Mouse (Mus musculus): ENCODE results near the gene Vps13c.
A peak's percentile ranks its signal among the peaks of the same experiment; 100 is the strongest.

The Vps13c gene

GRCm38 (mm10) chr9:67839981-67840859 is at the start of gene Vps13c:
TSS of gene Vps13c (plus strand) at chr9:67840396.
- no peak for DNase-seq (ENCODE audit: low read depth)

GRCm38 (mm10) chr9:67792405-67792804 is 47.8 kb upstream of the Vps13c start:
- no peak for DNase-seq (ENCODE audit: low read depth)

- no peak for DNase-seq (ENCODE audit: low read depth)
Measured at GRCm38 (mm10) chr9:67793501-67793900, 46.7 kb upstream of the Vps13c start.

DNA sequence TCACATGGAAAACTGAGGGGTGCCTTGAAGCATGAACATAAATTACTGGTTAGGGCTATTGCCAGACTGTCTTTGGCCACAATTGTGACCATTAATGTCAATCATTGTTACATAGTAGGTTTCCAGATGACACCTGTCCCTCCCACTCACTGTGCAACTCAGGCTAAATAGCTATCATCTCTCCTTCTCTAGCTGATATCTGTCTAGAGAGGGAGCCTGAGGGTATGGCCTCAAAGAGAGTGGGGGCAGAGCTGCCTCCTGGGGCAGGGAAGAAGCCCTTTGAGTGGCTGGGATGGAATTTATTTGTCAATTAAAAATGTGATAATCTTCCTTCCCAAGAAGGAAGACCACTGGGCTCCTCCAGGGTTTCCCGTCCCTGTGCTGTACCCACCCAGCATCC is 46.0 kb upstream of the Vps13c start:
- no peak for DNase-seq (ENCODE audit: low read depth)

DNA sequence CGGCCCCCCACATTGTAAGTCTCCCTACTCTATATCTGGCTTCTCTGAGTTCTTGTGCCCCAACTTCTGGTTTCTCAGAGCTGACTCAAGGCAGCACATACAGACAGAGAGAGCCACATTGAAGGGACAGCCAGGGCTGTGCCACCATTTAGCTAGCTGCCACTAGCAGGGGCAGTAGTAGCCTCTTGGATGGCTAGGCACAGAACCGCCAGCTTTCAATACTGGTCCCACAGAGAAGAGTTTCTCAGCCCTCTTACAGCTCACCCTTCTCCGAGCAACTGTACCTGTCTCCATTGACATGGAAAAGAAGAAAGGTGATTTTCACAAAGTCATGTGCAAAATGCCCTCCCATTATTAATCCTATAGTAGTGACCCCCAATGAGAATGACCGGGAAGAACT is 45.5 kb upstream of the Vps13c start:
- no peak for DNase-seq (ENCODE audit: low read depth)

DNA sequence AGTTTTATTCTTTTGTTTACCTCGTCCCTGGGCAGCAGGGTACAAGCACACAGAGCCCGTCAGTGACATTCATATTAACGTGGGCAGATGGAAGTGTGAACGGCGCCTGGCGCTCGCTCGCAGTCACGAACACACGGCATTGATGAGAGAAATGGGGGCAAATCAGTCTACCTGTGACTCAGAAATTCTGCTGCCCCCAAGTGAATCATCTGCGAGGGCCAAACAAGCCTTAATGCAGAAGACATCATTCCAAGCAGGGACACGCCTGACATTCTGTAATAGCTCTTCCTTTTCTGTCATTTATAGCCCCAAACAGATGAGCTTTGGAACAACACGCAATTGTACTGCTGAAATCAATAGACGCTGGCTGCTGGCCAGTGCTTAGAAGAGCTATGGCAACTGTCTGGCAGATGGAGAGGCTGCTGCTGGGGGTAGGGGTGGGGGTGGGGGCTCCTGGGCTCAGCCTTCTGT is 45.0 kb upstream of the Vps13c start:
- no peak for DNase-seq (ENCODE audit: low read depth)

- no peak for DNase-seq (ENCODE audit: low read depth)
Measured at GRCm38 (mm10) chr9:67799078-67799819, 40.9 kb upstream of the Vps13c start.

- no peak for DNase-seq (ENCODE audit: low read depth)
Measured at GRCm38 (mm10) chr9:67802241-67802640, 38.0 kb upstream of the Vps13c start.

DNA sequence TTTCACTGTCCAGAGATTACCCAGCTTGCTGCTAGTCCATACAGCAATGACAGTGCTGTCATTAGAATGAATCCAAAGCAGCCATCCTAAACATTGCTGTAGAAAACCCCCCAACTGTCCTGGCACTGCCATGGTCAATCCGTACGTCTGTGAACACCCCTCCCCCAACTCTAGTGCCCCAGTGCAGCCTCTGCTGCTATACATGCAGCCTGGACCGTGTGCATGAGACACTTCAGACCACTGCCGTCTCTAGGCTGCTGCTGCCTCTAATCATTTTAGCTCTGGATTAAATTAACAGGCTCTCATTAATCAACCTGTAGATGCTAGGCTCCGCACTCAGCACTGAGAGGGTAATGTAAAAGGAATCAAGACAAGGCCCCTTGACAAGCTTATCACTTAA is 33.2 kb upstream of the Vps13c start:
- no peak for DNase-seq (ENCODE audit: low read depth)

DNA sequence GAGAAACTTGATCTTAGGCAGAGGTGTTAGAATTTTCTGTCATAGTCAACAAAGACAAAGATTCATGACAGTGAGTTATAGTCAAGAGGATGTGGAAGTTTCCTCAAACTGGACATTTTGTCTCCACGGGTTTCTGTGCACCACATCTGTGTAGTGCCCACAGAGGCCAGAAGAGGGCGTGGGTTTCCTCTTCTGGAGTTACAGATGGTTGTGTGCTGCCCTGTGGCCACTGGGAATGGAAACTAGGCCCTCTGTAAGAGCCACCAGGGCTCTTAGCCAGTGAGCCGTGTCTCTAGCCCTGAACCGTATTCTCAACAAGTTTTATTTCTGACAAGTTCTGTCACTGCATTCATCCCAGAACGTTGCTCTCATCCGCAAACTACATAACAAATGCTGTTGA is 29.7 kb upstream of the Vps13c start:
- DNase-seq (ENCODE audit: low read depth): no peak

DNA sequence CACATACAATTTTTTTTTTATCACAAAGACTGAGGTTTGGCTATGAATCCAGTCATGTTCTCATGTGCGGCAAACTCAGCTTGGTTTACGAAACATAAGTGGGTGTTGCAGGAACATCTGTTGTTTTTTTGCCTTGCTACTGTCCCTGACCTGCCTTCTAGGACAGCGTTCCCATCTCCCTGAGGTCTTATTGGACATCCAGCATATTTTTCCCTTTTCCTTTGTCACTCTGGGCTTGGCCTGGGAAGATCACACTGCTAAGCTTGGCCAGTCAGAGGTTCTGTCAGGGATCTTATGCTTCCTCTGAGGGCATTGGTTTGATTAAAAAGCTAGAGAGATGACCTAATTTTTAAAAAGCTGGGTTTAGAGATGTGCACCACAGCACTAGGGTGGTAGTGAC is 29.1 kb upstream of the Vps13c start:
- DNase-seq (ENCODE audit: low read depth): no peak

DNA sequence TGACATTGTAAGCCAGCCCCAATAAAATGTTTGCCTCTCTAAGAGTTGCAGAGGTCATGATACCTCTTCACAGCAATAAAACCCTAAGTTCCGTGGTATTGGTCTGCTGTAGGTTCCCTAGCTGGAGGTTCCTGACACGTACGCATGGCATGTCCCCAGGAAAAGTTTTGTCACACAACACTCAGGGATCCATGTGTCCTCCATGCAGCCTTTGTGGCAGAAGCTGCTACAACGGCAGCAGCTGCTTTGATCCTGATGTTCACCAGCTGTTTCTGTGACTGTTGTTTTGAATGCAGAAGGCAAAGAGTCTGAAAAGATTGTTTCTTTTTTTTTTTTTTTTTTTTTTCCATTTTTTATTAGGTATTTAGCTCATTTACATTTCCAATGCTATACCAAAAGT is 27.0 kb upstream of the Vps13c start:
- DNase-seq (ENCODE audit: low read depth): no peak

DNA sequence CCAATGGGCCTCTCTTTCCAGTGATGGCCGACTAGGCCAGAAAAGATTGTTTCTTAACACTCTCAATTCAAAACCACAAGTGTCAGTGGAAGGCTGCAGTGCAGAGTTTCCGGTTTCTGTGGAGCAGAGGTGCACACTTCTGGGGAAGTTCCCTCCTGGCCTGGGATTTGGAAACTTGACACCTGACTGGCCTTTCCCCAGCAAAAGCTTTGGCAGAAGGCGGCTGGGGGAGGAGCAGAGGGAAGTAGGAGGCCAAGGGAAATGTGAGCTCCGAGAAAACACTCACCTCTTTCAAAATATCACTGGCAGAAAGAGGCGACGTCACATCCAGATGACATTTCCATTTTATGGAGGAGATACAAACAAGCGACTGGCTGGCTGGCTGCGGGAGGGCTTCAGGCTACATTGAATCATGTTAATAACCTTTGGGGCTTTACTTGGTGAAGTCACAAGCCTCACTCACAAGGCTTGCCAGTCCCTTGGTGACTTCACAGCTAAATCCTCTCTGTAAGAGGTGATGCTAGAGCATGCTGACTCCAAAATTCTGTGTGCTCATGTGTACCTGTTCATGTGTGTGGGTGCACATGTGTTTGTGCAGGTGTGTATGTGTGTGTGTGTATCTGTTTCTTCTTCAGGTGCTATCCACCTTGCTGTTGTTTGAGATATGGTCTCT is 26.4 kb upstream of the Vps13c start:
- peak; percentile 85 for DNase-seq (ENCODE audit: low read depth)

DNA sequence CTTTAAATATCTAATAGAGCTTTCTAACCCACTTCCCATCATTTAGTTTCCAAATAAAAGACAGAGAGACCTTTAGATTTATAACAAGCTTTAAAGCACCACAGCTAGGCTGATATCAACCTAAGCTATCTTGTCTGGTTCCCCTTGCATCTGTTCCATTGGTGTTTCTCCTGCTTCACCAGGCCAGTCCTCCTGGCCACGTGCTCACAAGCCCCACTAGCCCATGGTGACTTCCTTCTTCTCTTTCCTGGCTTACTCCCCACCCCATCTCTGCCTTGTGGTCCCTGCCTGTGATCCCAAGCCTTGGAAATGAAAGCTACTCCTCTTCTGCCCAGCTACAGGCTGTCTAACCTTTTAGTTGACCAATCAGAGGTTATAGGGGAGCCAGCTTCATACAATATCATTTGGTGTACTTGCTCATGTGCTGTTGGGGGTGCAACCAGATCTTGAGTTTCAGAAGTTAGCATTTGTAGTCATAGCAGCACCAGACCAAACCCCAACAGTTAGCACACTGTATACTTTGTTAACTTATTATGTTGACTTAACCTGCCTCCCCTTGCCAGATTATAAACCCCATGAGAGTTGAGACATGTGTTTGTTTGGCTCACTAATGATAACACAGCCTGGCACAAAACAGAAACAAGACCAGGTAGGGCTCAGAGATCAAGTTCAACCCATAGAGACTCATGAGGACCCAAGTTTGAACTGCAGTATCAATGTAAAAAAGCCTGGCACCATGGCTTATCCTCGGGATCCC is 23.8 kb upstream of the Vps13c start:
- no peak for DNase-seq (ENCODE audit: low read depth)

DNA sequence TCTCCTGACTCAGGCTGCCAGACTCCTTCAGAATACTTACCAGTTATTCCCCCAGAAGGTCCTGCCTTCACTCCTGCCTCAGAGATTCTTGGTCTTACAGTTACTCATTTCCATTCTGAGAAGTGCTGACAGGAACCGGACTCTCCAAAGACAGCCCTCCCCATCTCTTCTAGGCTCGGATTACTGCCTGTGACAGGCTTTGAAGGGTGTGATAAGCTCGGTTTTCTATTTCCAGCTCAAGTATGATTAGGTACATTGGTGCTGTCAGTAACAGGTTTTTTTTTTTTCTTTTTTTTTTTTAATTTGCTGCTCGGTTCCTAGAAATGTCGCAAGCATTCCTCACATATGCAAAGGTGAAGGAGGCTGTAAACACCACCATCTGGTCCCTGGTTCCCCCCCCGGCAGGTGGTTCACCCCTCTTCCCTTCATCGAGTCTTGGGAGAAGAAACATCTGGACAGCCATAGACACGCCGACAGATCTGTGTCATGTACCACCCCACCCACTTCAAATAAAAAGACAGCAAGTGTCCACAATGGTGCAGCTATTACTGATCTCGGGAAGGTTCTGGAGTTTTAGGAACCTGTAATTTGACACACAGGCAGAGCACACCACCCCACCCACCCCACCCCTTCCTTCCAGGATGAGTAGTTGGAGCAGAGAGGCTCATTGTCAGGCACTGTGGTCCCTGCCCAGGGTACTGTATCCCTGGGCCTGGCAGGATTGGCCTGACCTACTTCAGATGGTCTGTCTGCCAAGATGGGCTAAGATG is 22.1 kb upstream of the Vps13c start:
- DNase-seq (ENCODE audit: low read depth): no peak

GRCm38 (mm10) chr9:67818668-67818950 is 21.6 kb upstream of the Vps13c start:
- no peak for DNase-seq (ENCODE audit: low read depth)

GRCm38 (mm10) chr9:67823131-67823530 is 17.1 kb upstream of the Vps13c start:
- no peak for DNase-seq (ENCODE audit: low read depth)

DNA sequence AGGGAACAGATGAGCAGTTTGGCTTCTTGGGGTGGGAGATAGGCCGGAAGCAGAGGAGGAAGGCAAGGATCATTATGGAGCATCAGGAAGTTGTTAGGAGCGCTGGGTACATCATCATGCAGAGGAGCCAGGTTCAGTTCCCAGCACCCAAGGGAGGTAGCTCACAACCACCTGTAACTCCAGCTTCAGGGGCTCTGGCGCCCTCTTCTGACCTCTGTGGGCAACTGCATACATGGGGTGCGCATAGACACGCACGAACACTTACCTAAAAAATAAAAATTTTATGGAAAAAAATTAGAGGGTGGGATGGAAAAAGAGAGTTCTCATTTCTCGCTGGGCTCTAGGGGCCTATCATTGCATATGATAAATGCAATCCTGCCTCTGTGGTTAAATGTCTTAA is 14.7 kb upstream of the Vps13c start:
- no peak for DNase-seq (ENCODE audit: low read depth)

DNA sequence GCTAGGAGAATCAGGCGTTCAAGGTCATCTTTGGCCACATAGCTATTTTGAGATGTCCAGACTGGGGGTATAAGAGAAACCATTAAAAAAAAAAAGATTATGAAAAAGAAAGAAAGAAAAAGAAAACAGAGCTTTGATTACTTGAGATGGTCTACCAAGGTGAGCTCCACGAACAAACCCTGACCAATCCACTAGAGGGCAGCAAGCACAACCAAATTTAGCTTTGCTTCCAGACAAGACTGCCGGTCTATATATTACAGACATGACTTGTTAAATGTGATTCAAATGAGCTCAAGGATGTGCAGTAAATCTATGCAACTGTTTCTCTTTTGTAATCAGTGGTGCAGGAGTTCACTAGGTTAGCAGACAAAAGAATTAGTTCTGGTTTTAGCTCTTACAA is 12.0 kb upstream of the Vps13c start:
- no peak for DNase-seq (ENCODE audit: low read depth)

GRCm38 (mm10) chr9:67830411-67831358 is 9.5 kb upstream of the Vps13c start:
- DNase-seq (ENCODE audit: low read depth): no peak
